Mouse (Mus musculus): ENCODE data around the gene Slc5a5. TPM values are rescaled to one million over a fixed set of nuclear protein-coding genes. Genes with fewer than 3 reads are reported as not detected.
A peak's percentile ranks its signal among the peaks of the same experiment; 100 is the strongest.

Slc5a5 gene
- total RNA-seq, 2 experiments from 2014 or later: 8.2 to 10.9 TPM

DNA sequence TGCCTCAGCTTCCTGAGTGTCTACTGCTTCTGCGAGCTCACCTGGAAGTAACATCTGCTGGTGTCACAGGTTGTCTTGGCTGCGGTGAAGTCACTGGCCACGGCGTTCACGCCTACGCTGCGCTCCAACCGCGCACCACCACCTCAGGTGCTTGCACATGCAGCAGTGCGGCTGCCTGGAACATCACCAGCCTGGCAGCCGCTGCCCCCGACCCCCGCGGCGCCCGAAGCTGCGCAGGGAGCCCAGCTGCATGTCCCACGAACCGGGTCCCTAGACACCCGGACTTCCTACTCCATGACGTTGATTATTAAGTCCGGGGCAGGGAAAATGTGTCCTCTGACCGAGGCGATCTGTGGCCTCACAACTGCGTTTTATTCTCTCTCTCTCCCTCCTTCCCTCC, 50.1 kb downstream of the Slc5a5 start:
- intact Hi-C loops (cut with DNase I): no loop called here
- DNase-seq (ENCODE audit: low spot score in 2 of 2): no peak

DNA sequence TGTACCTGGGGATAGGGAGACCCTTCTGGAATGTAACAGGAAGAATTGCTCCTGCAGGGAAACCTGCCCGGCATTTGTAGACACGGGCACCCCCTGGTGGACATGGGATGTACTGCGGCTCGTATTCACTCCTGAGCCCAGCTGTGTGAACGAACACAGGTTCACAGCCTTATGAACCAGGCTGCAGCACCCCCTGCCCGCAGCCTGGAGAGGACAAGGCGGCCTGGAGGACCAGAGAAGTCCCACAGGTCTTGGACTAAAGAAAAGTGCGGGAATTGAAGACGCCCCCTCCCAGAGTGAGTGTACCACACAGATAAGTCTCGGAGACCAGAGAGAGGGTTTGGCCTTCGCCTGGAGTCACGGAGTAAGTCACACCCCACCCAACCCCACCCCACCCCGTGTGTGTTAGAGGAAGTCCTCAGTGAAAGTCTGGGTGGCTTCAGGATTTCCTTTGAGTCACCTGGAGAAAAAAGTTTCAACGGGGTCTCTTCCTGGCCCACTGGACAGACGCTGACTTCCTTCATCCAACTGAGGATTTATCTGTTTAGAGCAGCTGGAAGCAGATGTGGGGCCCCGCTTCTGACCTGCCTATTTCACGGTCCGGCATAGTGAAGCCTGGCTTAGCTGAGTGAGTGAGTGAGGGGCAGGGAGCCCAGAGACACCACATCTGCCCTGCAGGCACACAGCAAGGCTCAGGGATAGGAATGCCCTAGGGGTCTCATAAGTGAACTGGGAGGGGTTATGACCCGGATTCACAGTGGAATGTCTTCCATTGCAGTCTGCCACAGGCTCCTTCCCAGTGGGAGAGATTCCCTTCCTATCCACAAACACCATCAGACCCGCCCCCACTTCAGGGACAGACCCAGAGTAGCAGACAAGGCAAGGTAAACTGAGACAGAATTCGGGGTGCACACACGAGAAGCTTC, 51.1 kb downstream of the Slc5a5 start:
- DNase-seq (ENCODE audit: low spot score in 2 of 2): peak; percentile 88 to 90
- intact Hi-C loops (cut with DNase I): loop anchor here (1.0 to 2.0 kb wide), 3 partner anchors 20 to 121 kb away; no protein-coding TSS in a partner anchor

DNA sequence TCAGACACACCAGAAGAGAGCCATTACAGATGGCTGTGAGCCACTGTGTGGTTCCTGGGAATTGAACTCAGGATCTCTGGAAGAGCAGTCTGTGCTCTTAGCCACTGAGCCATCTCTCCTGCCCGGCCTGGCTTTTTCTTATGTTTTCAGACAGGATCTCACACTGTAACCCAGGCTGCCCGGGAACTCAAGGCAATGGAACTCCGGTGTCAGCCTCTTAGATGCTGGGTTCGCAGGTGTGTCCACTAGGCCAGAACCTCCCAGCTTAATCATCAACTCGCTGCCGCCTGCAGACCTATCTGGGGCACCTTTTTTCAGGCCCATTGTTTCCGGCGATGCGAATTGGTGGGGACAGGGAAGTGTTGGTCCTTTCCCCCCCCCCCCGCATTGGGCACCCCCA, 52.0 kb downstream of the Slc5a5 start:
- DNase-seq (ENCODE audit: low spot score in 2 of 2): no peak
- intact Hi-C loops (cut with DNase I): loop anchor here (2.0 kb wide), 1 partner anchor 78 kb away; no protein-coding TSS in a partner anchor

DNA sequence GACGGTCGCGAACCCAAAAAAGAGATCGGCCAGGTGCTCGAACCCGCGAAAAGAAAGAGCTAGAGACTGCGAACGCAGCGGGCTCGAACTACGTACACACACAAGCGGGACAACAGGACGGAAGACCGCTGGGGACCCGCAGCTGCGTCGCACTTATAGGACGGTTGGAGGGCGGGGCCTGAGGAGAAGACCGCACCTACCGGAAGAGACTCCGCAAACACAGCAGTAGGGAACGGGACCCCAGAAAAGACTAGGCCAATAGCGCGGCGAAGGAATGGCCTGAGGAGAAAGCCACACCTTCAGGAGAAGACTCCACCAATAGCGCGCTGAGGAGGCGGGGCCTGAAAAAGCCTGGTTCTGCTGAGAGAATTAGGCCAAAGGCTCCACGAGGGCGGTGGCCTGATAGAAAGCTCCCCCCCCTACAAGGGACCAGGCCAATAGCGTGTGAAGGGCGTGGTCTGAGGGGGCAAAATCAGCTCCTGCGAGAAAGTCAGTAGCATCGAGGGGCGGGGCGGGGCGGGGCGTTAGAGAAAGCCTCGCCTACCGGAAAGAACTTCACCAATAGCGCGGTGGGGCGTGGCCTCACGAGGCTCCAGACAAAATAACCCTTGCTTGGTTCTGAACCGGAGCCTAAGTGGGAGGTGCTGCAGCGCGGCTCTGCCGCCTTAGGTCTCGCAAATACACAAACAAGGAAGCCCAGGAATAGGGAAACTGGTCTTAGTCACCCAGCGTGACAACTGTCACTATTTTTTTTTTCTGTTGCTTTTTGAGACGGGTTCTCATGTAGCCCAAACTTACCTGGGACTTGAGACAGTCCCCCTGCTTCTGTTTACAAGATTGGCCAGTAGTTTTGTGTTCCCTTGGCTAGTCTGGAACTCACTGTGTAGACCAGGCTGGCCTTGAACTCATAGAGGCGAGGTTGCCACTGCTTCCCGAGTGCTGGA, 52.9 kb downstream of the Slc5a5 start, which contains the start of gene Arrdc2:
TSS of gene Arrdc2 (minus strand) at position 313 of the 944 bp plus-strand sequence.
- intact Hi-C loops (cut with DNase I): loop anchor here (2.0 kb wide), 2 partner anchors 35 to 77 kb away; partner anchors contain the start of gene Mast3
- DNase-seq (ENCODE audit: low spot score in 2 of 2): peak; percentile 97 to 100

DNA sequence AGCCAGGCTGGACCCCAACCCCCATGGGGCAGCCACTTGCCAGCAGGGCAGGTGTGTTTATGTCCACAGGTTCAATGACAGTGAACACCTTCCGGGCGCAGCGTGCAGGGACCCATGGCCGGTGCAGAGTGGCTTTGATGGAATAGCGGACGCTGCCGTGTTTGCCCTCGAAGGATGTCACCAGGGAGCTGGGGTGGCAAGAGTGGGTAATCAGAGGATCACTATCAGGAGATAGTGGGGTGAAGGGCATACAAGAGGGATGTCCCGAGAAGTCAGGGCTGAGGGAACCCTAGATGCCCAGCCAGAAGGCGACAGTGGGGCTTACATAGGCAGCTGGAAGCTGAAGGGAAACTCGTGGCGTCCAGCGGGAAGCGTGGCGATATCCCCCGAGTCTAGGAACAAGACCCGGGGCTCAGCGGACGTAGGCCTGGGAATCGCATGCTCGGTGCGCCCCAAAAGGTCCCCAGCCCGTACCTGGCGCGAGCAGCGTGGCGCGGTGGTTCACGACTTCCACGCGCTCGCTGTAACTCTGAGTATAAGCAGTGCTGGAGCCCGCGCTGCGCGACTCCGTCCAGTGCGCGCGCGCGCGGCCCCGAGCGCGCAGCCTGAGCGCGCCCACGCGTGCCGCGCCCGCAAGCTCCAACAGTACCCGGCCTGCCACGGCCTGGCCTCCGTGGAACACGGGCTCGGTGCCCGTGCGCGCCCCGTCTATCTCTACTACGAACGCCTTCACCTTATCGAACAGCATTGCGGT, 53.7 kb downstream of the Slc5a5 start:
- intact Hi-C loops (cut with DNase I): loop anchor here (2.0 kb wide), 1 partner anchor 34 kb away; the partner anchor contains the start of gene Mast3
- DNase-seq (ENCODE audit: low spot score in 2 of 2): no peak

DNA sequence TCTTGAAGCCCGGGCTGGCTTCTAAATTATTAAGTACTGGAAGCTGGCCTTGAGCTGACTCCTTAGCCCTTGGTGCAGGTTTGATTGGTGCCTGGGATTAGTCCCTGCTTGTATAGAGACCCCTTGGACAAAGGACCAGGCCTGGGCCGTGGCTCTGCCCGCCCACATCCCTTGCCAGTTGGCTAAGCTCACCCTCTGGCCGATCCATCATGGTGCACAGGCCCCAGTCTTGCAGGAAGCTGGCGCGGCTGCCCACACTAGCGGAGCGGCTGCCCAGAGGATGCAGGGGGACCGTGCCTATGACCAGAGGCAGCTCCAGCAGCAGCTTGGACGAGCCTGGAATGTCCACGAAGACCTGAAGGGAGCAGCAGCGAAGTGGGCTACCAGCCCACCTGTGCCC, 55.9 kb downstream of the Slc5a5 start:
- no peak for DNase-seq (ENCODE audit: low spot score in 2 of 2)
- intact Hi-C loops (cut with DNase I): no loop called here

DNA sequence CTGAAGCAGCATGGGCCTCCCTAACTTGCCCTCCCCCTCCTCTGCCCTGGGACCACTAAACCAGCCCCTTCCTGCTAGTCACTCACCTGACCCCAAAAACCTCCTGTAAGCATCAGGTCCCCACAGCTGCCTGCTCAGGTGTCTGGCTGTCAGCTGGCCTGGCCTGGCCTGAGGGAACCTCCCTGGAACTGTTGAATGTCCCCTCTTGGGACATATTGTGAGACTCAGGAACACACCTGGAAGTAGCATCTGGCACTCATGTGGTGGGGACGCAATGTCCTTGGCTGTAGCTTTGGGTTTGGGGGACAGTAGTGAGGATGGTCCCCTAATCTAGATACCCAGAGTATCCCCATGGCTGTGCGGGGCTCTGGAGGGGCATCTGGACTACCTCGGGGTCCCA, 58.5 kb downstream of the Slc5a5 start:
- DNase-seq (ENCODE audit: low spot score in 2 of 2): no peak
- intact Hi-C loops (cut with DNase I): no loop called here

DNA sequence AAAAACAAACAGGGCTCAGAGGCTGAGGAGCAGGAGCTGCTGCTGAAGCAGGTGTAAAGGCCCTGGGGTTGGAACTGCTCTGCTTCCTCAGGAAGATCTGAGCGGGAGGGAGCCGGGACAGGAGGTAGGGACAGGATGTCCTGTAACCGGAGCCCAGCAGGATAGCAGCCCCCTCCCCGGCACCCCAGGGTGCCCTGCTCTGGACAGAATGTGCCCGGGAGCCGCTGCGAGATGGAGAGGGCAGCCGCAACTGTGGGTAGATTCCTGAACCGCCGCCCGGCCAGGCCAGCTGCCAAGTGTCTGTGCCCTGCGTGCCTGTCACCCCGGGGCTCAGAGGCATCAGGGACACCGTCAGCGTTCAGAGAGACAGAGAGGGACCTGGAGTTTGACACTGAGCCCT, 59.0 kb downstream of the Slc5a5 start:
- intact Hi-C loops (cut with DNase I): no loop called here
- DNase-seq (ENCODE audit: low spot score in 2 of 2): no peak

DNA sequence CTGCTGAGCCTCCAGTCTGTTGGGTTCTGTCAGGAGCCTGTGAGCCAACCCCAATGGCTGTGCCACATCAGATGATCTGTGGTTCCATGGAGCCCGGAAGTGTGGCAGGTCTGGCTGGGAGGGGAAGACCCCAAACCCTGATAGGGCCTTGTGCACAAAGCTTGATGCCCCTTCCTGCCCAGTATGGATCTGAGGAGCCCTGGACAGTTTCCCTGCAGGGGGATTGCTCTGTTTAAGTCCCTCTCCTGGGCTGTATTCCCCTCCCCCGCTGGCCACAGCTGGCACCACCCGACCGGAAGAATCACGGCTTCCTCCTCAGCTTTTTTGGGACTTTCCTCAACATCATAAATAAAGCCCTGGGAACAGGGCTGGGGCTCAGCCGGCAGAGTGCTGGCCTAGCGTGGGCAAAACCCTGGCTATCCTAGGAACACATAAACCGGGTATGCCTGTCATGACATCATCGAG, 59.5 kb downstream of the Slc5a5 start:
- intact Hi-C loops (cut with DNase I): no loop called here
- DNase-seq (ENCODE audit: low spot score in 2 of 2): no peak

Small RNA genes lying within 50 kb of the gene (microRNA-seq; reads per million reads assigned to microRNA genes)
- gene Mir1969: 17.1 to 17.5 reads per million in 2 experiments
- 2.0 to 3.4 reads per million in 2 experiments for gene Mir7067

Other genes starting within 250 kb of the Slc5a5 start
- gene Pgpep1, start 232.4 kb downstream of the Slc5a5 start, total RNA-seq (2021): 10 to 100 TPM; 12.7 to 18.1 TPM
- 10 to 100 TPM; 62.9 to 63.5 TPM for gene Lsm4, start 219.5 kb downstream of the Slc5a5 start, total RNA-seq (2021)
- 100 to 1,000 TPM; 209 to 225 TPM for gene Jund, start 193.8 kb downstream of the Slc5a5 start, total RNA-seq (2021)
- under 1 TPM; 0.18 to 0.30 TPM for gene Iqcn, start 189.3 kb downstream of the Slc5a5 start, total RNA-seq (2021)
- not detected for gene Gm3336, start 174.2 kb downstream of the Slc5a5 start, total RNA-seq (2021)
- 1 to 10 TPM; 1.6 to 1.7 TPM for gene Pde4c, start 169.0 kb downstream of the Slc5a5 start, total RNA-seq (2021)
- gene Rab3a, start 138.1 kb downstream of the Slc5a5 start, total RNA-seq (2021): 100 to 1,000 TPM; 830 to 904 TPM
- gene Mpv17l2, start 131.8 kb downstream of the Slc5a5 start, total RNA-seq (2021): 10 to 100 TPM; 34.5 to 43.2 TPM
- gene Pik3r2, start 116.0 kb downstream of the Slc5a5 start, total RNA-seq (2021): 100 to 1,000 TPM; 150 to 152 TPM
- gene Mast3, start 87.7 kb downstream of the Slc5a5 start, total RNA-seq (2021): 100 to 1,000 TPM; 298 to 350 TPM
- under 1 TPM; 0.80 to 0.83 TPM for gene Il12rb1, start 84.3 kb downstream of the Slc5a5 start, total RNA-seq (2021)
- gene Arrdc2, start 53.0 kb downstream of the Slc5a5 start, total RNA-seq (2021): 10 to 100 TPM in 1 of 2 experiments, 1 to 10 TPM in 1; 9.5 to 12.2 TPM
- 10 to 100 TPM; 19.1 to 20.9 TPM for gene Kcnn1, start 29.5 kb downstream of the Slc5a5 start, total RNA-seq (2021)
- gene Ccdc124, start 18.8 kb downstream of the Slc5a5 start, total RNA-seq (2021): 10 to 100 TPM; 88.0 to 95.9 TPM
- 100 to 1,000 TPM; 550 to 570 TPM for gene Rpl18a, start 4.7 kb upstream of the Slc5a5 start, total RNA-seq (2021)
- gene Map1s, start 13.2 kb upstream of the Slc5a5 start, total RNA-seq (2021): 10 to 100 TPM; 71.2 to 80.7 TPM